Mouse (Mus musculus): ENCODE measurements around the gene Mmel1.

DNA sequence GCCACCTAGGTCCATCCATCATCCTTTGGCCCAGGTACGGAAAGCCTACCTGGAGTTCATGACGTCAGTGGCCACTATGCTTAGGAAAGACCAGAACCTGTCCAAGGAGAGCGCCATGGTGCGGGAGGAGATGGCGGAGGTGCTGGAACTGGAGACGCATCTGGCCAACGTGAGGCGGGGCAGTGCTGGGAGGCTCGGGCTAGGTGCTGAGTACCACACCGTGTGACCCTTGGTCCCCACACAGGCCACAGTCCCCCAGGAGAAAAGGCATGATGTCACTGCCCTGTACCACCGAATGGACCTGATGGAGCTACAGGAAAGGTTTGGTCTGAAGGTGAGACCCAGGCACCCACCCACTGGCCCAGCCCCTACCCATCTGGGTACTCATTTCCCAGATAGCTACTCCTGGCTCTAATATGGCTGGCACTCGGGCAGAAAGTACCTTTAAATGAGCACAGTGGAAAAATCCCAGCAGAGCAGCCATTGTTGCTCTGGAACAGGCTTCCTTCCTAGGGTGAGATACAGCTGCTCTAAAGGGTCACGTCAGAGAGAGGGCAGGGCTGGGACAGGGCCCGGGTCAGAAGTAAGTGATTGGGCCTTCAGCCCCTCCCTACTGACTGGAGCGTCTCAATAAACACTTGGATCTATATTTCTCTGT, 18.3 kb downstream of the Mmel1 start:
- TF ChIP-seq EP300 (IDR thresholded peaks at IDR 0.05; ENCODE audit: insufficient read depth, low read depth, low read length) (no peak), POLR2A (IDR thresholded peaks at IDR 0.05; ENCODE audit: insufficient read depth, low read length) (no peak), CTCF (IDR thresholded peaks at IDR 0.05; ENCODE audit: low read depth, low read length) (no peak)

Measured in ES-Bruce4 (cell line).